Mouse (Mus musculus): ENCODE results near the gene Abracl. TPM values are rescaled to one million over a fixed set of nuclear protein-coding genes. Genes with fewer than 3 reads are reported as not detected.

The Abracl gene
- total and polyA plus RNA-seq, 3 experiments: 100 to 110 TPM; not detected in 1

GRCm38 (mm10) chr10:17966090-17966489, 57.0 kb downstream of the Abracl start:
- no peaks in the 10 kb centered on the region for H3K4me1 ChIP-seq (ENCODE audit: control insufficient read depth in 1 of 2, insufficient read depth in 2 of 2, low read length in 2 of 2)
- no peaks in the 10 kb centered on the region for H3K27me3 ChIP-seq (ENCODE audit: control insufficient read depth in 1 of 2, insufficient read depth in 2 of 2, low read length in 2 of 2)
- H3K36me3 ChIP-seq (ENCODE audit: control insufficient read depth in 1 of 2, insufficient read depth in 2 of 2, low read length in 2 of 2): no peaks in the 10 kb centered on the region
- no peak for DNase-seq (ENCODE audit: low read depth, low spot score)
- no peaks in the 10 kb centered on the region for H3K79me2 ChIP-seq (ENCODE audit: control insufficient read depth, insufficient read depth, low read length, poor library complexity)
- TF ChIP-seq CHD2 (IDR thresholded peaks at IDR 0.05; ENCODE audit: low read length): no peak
- no peak for TF ChIP-seq GATA1 (IDR thresholded peaks at IDR 0.05; ENCODE audit: low read depth, low read length)
- no peak for TF ChIP-seq USF2 (IDR thresholded peaks at IDR 0.05; ENCODE audit: borderline replicate concordance in 1 of 2, insufficient read depth in 1 of 2, low read depth in 1 of 2, low read length in 2 of 2)
- TF ChIP-seq MEF2A (IDR thresholded peaks at IDR 0.05; ENCODE audit: extremely low read depth, insufficient replicate concordance, low read depth, low read length, poor library complexity, severe bottlenecking): no peak
- no peak for TF ChIP-seq TCF12 (IDR thresholded peaks at IDR 0.05; ENCODE audit: low read depth, low read length)
- H3K4me3 ChIP-seq (ENCODE audit: control insufficient read depth in 1 of 2, insufficient read depth in 1 of 2, low read depth in 2 of 2, low read length in 2 of 2): no peak overlapping the region
- H3K27ac ChIP-seq (ENCODE audit: control insufficient read depth, low read depth, low read length): no peak overlapping the region
- H3K9me3 ChIP-seq (replicated peaks; ENCODE audit: insufficient read depth, low read length): no peaks in the 10 kb centered on the region
- H3K9ac ChIP-seq (ENCODE audit: control insufficient read depth, low read depth, low read length, poor library complexity, severe bottlenecking): no peak overlapping the region

Other genes with a start within 250 kb of the Abracl start
- gene Txlnb, start 227.1 kb downstream of the Abracl start, total RNA-seq (2012; rRNA removed): not detected in 2 replicates
- not detected for gene Txlnb, start 227.1 kb downstream of the Abracl start, polyA plus RNA-seq (2012; ENCODE audit: insufficient read depth in 1 of 2, insufficient read length in 2 of 2, low read depth in 1 of 2, low replicate concordance in 2 of 2, missing spikeins in 1 of 2)
- gene Heca, start 75.2 kb downstream of the Abracl start, total RNA-seq (2012; rRNA removed): 5.7 and 7.2 TPM in 2 replicates
- 10 to 100 TPM; 10.5 to 66.9 TPM for gene Heca, start 75.2 kb downstream of the Abracl start, polyA plus RNA-seq (2012; ENCODE audit: insufficient read depth in 1 of 2, insufficient read length in 2 of 2, low read depth in 1 of 2, low replicate concordance in 2 of 2, missing spikeins in 1 of 2)
- gene Reps1, start 32.6 kb upstream of the Abracl start, total RNA-seq (2012; rRNA removed): 40.0 and 41.2 TPM in 2 replicates
- gene Reps1, start 32.6 kb upstream of the Abracl start, polyA plus RNA-seq (2012; ENCODE audit: insufficient read depth in 1 of 2, insufficient read length in 2 of 2, low read depth in 1 of 2, low replicate concordance in 2 of 2, missing spikeins in 1 of 2): 10 to 100 TPM in 1 of 2 experiments, not detected in 1; 80.3 TPM
- gene Ect2l, start 187.6 kb upstream of the Abracl start, total RNA-seq (2012; rRNA removed): not detected in 2 replicates
- gene Ect2l, start 187.6 kb upstream of the Abracl start, polyA plus RNA-seq (2012; ENCODE audit: insufficient read depth in 1 of 2, insufficient read length in 2 of 2, low read depth in 1 of 2, low replicate concordance in 2 of 2, missing spikeins in 1 of 2): not detected
- 5.0 and 7.0 TPM in 2 replicates for gene Ccdc28a, start 211.7 kb upstream of the Abracl start, total RNA-seq (2012; rRNA removed)
- 10 to 100 TPM in 1 of 2 experiments, not detected in 1; 16.4 TPM for gene Ccdc28a, start 211.7 kb upstream of the Abracl start, polyA plus RNA-seq (2012; ENCODE audit: insufficient read depth in 1 of 2, insufficient read length in 2 of 2, low read depth in 1 of 2, low replicate concordance in 2 of 2, missing spikeins in 1 of 2)

All from MEL (cell line).